Mouse (Mus musculus) neural tube, embryonic 14.5 days (tissue): ENCODE measurements around the gene Pxn. TPM values are rescaled to one million over a fixed set of nuclear protein-coding genes. Genes with fewer than 3 reads are reported as not detected.
"Not testable (repeated sequence)": the region's sequence is repeated elsewhere in the genome, so short reads cannot be mapped to it uniquely, and the experiment has no call there.

Source experiments
- ATAC-seq: fragments of 200-750 bp; cut with Nextera tagmentation; 2 replicates; pipeline ENCODE4 v1.8.0; 2017; ENCODE audit warnings: low read depth, mild to moderate bottlenecking, moderate TSS enrichment, moderate library complexity
- H3K27ac ChIP-seq: fragments of 300-500 bp; sonication (generic); 2 replicates; pipeline ENCODE4 v1.5.1; 2014; ENCODE audit warnings: low read depth, mild to moderate bottlenecking, control low read depth, low read length, moderate library complexity, mixed read lengths
- H3K27me3 ChIP-seq: fragments of 300-500 bp; sonication (generic); 2 replicates; pipeline ENCODE4 v1.6.1; 2014; ENCODE audit warnings: low read length; ENCODE audit not compliant: control insufficient read depth, insufficient read depth
- H3K36me3 ChIP-seq: fragments of 300-500 bp; sonication (generic); 2 replicates; pipeline ENCODE4 v1.6.1; 2014; ENCODE audit warnings: low read length, mixed read lengths; ENCODE audit not compliant: control insufficient read depth, insufficient read depth
- H3K4me1 ChIP-seq: fragments of 300-500 bp; sonication (generic); 2 replicates; pipeline ENCODE4 v1.6.1; 2014; ENCODE audit warnings: low read length; ENCODE audit not compliant: control insufficient read depth, insufficient read depth
- H3K4me2 ChIP-seq: fragments of 300-500 bp; sonication (generic); 2 replicates; pipeline ENCODE4 v1.6.1; 2014; ENCODE audit warnings: mild to moderate bottlenecking, low read depth, low read length, control low read depth
- H3K4me3 ChIP-seq: fragments of 300-500 bp; sonication (generic); 2 replicates; pipeline ENCODE4 v1.5.1; 2014; ENCODE audit warnings: low read depth, low read length, control low read depth, mixed read lengths
- H3K9ac ChIP-seq: fragments of 300-500 bp; sonication (generic); replicated peaks from 2 replicates; pipeline ENCODE4 v1.6.1; 2014; ENCODE audit warnings: low read depth, mild to moderate bottlenecking, control low read depth, low read length, mixed read lengths
- H3K9me3 ChIP-seq: fragments of 300-500 bp; sonication (generic); 2 replicates; pipeline ENCODE4 v1.6.1; 2016; ENCODE audit warnings: low read length; ENCODE audit not compliant: control insufficient read depth
- WGBS: fragments of 180-500 bp; shearing (Covaris S2); extraction: QIAGEN DNeasy Blood & Tissue Kit; methylation state at CpG from one replicate; pipeline ENCODE4 v1.1.7; 2014; 5-methylcytosine and 5-hydroxymethylcytosine counted together
- polyA plus RNA-seq: library from polyadenylated mRNA; unstranded; fragments of >200 nt; fragmentation: Nextera tagmentation; extraction: Ambion mirVana; gene quantifications from 2 replicates; pipeline ENCODE4 v1.2.1, GENCODE M21; 2014

Pxn gene
- polyA plus RNA-seq, 1 experiment from 2014 or later = 8.5 TPM

GRCm38 (mm10) chr5:115491771-115492322 lies 14.6 kb upstream of the Pxn start:
- Histone ChIP-seq H3K27ac (no peak overlapping the region), H3K9ac (peak overlapping the region; percentile 34), H3K9me3 (no peaks in the 10 kb centered on the region), H3K4me1 (peaks cover 15% of the 10 kb centered on the region), H3K27me3 (no peaks in the 10 kb centered on the region), H3K36me3 (no peaks in the 10 kb centered on the region), H3K4me3 (no peak overlapping the region), H3K4me2 (peak overlapping the region; percentile 36)
- WGBS = 2% methylated on average over 28 of the region's 28 CpGs
- ATAC-seq = no peak

- no peak for ATAC-seq
Observed at GRCm38 (mm10) chr5:115492711-115493335, 13.7 kb upstream of the Pxn start.

GRCm38 (mm10) chr5:115493441-115493840 lies 13.0 kb upstream of the Pxn start:
- Histone ChIP-seq H3K4me1 (peaks cover 15% of the 10 kb centered on the region), H3K4me3 (no peak overlapping the region), H3K4me2 (no peak overlapping the region), H3K36me3 (no peaks in the 10 kb centered on the region), H3K27me3 (no peaks in the 10 kb centered on the region), H3K9me3 (no peaks in the 10 kb centered on the region), H3K27ac (no peak overlapping the region), H3K9ac (no peak overlapping the region)
- 51% methylated on average over 5 of the region's 5 CpGs for WGBS
- ATAC-seq = no peak

More at GRCm38 (mm10) chr5:115492711-115493335, 13.7 kb upstream of the Pxn start:
- Histone ChIP-seq H3K36me3 (no peaks in the 10 kb centered on the region), H3K4me3 (no peak overlapping the region), H3K9ac (no peak overlapping the region), H3K4me2 (no peak overlapping the region), H3K27me3 (no peaks in the 10 kb centered on the region), H3K27ac (no peak overlapping the region), H3K9me3 (no peaks in the 10 kb centered on the region), H3K4me1 (peaks cover 15% of the 10 kb centered on the region)
- WGBS = 74% methylated on average over 6 of the region's 6 CpGs

- H3K27me3 ChIP-seq, H3K9ac ChIP-seq, H3K36me3 ChIP-seq, H3K4me2 ChIP-seq, H3K27ac ChIP-seq, ATAC-seq, H3K9me3 ChIP-seq, H3K4me3 ChIP-seq: not testable (repeated sequence)
- 81% methylated on average over 3 of the region's 3 CpGs for whole genome bisulfite sequencing
- peaks cover 14% of the 10 kb centered on the region for H3K4me1 ChIP-seq
Observed at GRCm38 (mm10) chr5:115495618-115496017, 10.9 kb upstream of the Pxn start.

GRCm38 (mm10) chr5:115497033-115497432 lies 9.4 kb upstream of the Pxn start:
- no peak overlapping the region for H3K4me3 ChIP-seq
- no peaks in the 10 kb centered on the region for H3K27me3 ChIP-seq
- H3K27ac ChIP-seq = no peak overlapping the region
- WGBS = 78% methylated on average over 7 of the region's 7 CpGs
- no peak overlapping the region for H3K9ac ChIP-seq
- H3K9me3 ChIP-seq = no peaks in the 10 kb centered on the region
- no peak for ATAC-seq
- no peaks in the 10 kb centered on the region for H3K36me3 ChIP-seq
- H3K4me1 ChIP-seq = peaks cover 3% of the 10 kb centered on the region
- no peak overlapping the region for H3K4me2 ChIP-seq

- Histone ChIP-seq H3K36me3 (no peaks in the 10 kb centered on the region), H3K4me1 (no peaks in the 10 kb centered on the region), H3K27me3 (no peaks in the 10 kb centered on the region), H3K9me3 (no peaks in the 10 kb centered on the region), H3K27ac (no peak overlapping the region), H3K9ac (no peak overlapping the region), H3K4me2 (no peak overlapping the region), H3K4me3 (no peak overlapping the region)
- no peak for ATAC-seq
- WGBS = 65% methylated on average over 9 of the region's 9 CpGs
Observed at GRCm38 (mm10) chr5:115498307-115499240, 7.9 kb upstream of the Pxn start.

GRCm38 (mm10) chr5:115500383-115500935 lies 6.0 kb upstream of the Pxn start:
- H3K27me3 ChIP-seq = no peaks in the 10 kb centered on the region
- 82% methylated on average over 12 of the region's 12 CpGs for whole genome bisulfite sequencing
- no peak overlapping the region for H3K27ac ChIP-seq
- no peaks in the 10 kb centered on the region for H3K9me3 ChIP-seq
- no peak overlapping the region for H3K4me2 ChIP-seq
- H3K4me1 ChIP-seq = no peaks in the 10 kb centered on the region
- H3K4me3 ChIP-seq = no peak overlapping the region
- ATAC-seq = no peak
- H3K9ac ChIP-seq = no peak overlapping the region
- H3K36me3 ChIP-seq = no peaks in the 10 kb centered on the region

- no peaks in the 10 kb centered on the region for H3K9me3 ChIP-seq
- H3K4me2 ChIP-seq = no peak overlapping the region
- H3K4me1 ChIP-seq = peaks cover 9% of the 10 kb centered on the region
- no peak overlapping the region for H3K9ac ChIP-seq
- H3K27me3 ChIP-seq = no peaks in the 10 kb centered on the region
- H3K36me3 ChIP-seq = no peaks in the 10 kb centered on the region
- no peak for ATAC-seq
- 68% methylated on average over 12 of the region's 12 CpGs for WGBS
- H3K27ac ChIP-seq = no peak overlapping the region
- H3K4me3 ChIP-seq = no peak overlapping the region
Observed at GRCm38 (mm10) chr5:115503035-115503434, 3.4 kb upstream of the Pxn start.

GRCm38 (mm10) chr5:115505617-115506016 lies 859 bp upstream of the Pxn start:
- H3K4me2 ChIP-seq, H3K4me3 ChIP-seq, ATAC-seq, H3K36me3 ChIP-seq, H3K9me3 ChIP-seq, H3K27ac ChIP-seq, H3K9ac ChIP-seq, H3K27me3 ChIP-seq: not testable (repeated sequence)
- 79% methylated on average over 4 of the region's 4 CpGs for WGBS
- peaks cover 27% of the 10 kb centered on the region for H3K4me1 ChIP-seq
